Mouse (Mus musculus) gastrocnemius, postnatal 14 days (tissue): ENCODE data around the gene Endov. TPM values are rescaled to one million over a fixed set of nuclear protein-coding genes. Genes with fewer than 3 reads are reported as not detected.
A peak's percentile ranks its signal among the peaks of the same experiment; 100 is the strongest.

ENCODE experiments used
- DNase-seq: peaks from one replicate; pipeline ENCODE4 v3.0.0; 2021; ENCODE audit warnings: mixed read lengths
- intact Hi-C: fragments of 180-260 bp; cut with DNase I; formaldehyde crosslinking; loops from one replicate; pipeline ENCODE4 v1.15.1; 2025; ENCODE audit warnings: low total_unique reads
- total RNA-seq, 2 experiments: library from RNA; stranded (reverse); gene quantifications; 2 replicates each; pipeline ENCODE4 v1.2.3; 2021

Gene Endov
- total RNA-seq, 2 experiments from 2014 or later, result 7.3 to 8.7 TPM

DNA sequence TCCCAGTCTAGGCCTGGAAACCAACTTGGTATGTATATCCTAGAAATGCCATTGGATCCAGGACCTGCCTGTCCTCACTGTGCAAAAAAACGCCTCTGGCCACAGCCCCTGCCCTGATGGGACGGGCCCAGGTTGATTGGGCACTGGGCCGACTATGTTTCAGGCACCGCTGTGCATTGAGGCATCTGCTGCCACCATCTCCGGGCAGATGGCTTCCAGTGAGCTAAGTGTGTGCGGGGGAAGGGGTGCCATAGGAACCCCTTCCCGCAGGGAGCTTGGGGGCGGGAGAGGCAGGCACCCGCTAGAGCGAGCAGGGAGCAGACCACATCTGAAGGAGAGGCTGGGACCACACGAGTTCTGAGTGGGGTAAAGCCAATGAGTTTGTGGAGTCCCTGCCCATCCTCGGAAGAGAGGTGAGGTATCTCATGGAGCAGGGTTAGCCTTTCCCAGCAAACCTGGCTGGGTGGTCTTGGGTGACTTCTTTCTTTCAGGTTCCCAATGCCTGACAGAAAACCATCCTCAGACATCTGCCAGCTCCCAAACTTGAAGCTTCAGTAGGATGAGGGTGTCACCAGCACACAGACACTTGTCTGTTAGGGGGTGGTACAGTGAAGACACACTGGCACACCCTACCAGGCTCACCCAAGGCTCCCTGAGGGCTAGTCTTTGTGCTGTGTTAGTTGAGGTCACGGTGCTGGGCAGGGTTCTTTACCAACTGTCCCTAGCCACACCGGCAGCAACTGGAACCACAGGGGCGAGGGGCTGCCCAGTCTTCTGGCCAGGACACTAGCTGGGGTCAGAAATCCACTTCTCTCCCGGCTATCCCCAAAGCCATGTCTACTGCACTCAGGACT is 24.9 kb downstream of the Endov start:
- intact Hi-C loops, result no loop called here

DNA sequence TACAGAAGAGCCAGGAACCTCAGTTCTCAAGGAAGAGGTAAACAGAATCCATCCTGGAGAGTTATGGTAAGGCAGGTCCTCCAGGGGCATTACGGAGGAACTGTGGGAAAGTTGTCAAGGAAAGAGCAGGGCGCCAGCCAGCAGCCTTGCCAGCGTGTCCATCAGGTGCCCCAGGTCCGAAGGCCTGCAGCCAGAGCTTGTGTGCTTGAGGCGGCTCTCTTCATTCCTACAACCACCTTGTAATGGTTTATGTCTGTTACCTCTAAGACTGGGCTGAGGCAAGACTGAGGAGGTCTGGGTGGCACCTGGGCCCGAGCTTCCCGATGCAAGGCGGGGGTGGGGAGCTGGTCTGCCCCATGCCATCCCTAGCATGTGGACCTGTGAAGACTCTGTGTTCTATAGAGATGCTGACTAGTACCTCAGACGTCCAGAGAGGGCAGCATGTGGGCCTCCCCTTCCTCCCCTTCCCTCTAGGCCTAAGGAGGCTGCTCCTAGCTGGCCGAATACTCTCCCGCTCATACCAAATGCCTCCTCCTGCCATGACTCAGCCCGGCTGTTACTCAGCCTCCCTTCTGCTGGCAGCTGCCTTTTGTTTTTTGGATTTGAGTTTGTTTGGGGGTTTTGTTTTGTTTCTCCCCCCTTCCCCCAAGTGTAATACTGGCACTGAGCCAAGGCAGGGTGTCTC is 25.7 kb downstream of the Endov start:
- peak; percentile 31 for DNase-seq
- intact Hi-C loops, result no loop called here

More for the DNA sequence above, 24.9 kb downstream of the Endov start:
- DNase-seq, result no peak

DNA sequence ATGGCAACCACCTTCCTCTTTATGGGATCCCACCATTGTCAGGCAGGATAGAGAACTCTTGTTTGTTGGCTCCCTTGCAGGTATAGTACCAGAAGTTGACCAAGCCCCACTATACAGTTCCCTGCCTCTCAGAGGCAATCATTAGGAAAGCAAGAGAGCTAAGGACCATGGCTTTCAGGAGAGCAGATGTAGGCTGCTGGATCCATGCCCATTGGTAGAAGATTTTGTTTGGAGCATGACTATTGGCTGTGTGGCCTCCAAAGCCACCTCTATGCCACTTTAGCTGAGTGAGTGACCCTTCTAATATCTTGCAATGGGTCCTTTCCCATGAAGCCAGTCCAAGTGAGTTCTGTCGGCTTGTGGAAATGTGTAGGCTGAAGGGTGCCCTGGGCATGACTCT is 28.2 kb downstream of the Endov start:
- no peak for DNase-seq
- intact Hi-C loops, result no loop called here

DNA sequence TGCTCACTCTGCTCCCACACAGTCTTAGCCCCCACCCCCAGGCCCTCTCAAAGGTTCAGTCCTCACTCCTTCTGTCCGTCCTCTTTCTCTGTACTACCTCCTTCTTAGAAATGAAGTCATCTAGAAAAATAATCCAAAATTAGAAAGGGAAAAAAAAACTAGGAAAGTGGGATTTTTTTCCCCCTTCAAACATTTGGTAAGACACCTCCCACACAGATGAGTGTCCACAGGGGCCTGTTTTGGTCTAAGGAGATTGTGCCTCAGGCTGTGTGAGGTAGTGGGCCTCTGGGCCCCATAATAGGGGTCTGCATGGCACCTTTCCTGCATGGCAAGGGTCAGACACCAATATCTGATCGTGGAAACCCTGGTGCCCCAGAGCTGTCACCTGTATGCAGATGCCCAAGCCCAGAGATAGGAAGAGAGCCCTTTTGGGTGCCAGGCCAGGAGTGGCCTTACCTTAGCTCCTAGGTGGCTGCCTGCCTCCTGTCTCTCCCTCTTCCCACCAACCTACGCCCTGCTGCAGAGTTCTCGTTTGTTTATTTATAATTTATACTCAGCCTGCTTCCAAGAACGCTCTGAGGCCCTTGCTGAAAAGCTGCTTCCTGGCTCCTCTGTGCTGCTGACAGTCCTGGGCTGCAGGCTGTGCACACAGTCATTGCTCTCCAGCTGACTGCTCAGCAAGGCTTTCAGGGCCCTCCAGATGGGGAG is 29.0 kb downstream of the Endov start:
- intact Hi-C loops, result no loop called here

DNA sequence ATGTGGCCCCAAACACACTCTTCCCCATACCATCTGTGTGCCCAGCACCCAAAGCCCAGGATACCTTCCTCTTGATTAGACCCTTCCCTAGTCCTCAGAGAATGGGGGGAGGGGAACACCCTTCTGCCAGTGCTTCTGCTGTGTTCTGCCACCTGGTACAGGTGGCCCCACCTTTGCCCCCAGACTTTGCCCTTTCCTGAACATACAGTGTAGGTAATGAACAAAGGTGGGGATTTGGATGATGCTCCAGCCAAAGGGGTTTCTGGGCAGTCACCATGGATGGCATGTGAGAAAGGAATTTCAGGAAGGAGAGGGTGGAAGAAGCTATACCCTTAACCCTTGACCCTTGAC is 29.5 kb downstream of the Endov start:
- no peak for DNase-seq
- intact Hi-C loops, result no loop called here

More for the DNA sequence above, 29.0 kb downstream of the Endov start:
- DNase-seq, result no peak

DNA sequence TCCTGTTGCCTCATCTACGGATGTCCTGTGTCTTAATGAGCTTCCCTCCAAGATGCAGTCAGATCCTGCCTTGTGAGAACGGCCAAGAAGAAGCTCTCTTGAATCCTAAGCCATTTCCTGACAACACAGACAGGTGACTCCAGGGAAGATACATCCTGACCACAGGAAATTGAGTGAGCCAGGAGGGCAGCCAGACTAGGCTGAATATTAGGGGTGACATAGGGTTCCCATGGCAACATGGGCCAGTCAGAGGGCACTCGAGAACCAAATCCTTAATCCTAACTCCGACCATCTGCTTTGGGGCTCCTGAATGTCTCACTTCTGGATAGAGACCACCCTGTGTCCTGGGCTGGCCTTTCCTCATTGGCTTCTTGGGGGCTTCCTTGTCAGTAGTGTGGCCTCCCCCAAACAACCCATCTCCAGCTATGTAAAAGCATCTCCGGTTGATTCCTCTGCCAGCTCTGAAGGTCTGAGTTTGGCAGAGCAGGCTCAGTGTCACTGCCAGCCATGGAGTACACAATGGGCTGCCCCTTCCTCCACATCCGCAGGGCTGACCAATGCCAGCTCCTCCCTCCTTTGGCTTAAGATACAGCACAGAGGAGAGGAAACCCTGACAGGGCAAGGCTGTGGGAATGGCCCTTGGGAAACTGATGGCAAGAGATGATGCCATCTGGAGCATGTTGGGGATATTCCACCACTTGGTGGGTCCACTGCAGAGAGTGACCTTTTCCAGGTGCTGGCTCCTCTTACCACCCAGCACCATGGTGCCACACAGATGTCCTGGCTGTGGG is 31.0 kb downstream of the Endov start:
- DNase-seq, result no peak
- intact Hi-C loops, result no loop called here

DNA sequence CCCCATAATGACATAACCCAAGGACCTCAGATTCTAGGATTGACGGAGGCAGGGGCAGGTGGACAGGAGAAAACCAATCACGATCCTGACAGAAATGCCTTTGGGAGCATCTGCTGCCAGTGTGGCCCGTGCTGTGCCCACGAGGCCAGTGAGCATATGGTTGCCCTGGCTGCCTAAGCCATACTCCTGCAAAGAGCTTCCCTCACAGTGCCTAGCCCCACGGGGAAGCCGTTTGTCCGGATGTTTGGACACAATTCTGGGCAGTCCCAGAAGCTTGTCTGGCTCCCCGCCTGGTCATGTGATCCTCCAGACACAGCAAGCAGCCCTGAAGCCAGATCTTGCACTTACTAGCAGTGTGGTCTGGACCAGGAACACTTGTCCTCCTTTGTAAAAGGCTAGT is 31.6 kb downstream of the Endov start:
- peak; percentile 43 for DNase-seq
- intact Hi-C loops, result no loop called here

DNA sequence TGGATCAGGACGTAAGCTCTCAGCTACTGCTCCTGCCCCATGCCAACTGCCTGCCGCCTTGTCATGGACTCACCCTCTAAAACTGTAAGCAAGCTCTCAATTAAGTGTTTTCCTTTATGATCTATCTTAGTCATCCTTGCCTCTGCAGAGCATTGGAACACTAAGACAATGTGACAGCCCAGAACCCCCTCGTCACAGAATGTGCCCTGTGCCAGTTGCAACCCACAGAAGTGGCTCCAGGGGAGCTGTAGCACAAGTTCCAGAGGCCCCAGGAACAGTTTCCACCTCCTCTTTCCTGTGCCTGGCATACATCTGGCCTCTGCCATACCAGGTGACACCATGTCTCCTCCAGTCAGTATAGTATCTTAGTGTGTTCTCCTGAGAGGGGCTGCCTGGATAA is 32.2 kb downstream of the Endov start:
- no peak for DNase-seq
- intact Hi-C loops, result no loop called here

DNA sequence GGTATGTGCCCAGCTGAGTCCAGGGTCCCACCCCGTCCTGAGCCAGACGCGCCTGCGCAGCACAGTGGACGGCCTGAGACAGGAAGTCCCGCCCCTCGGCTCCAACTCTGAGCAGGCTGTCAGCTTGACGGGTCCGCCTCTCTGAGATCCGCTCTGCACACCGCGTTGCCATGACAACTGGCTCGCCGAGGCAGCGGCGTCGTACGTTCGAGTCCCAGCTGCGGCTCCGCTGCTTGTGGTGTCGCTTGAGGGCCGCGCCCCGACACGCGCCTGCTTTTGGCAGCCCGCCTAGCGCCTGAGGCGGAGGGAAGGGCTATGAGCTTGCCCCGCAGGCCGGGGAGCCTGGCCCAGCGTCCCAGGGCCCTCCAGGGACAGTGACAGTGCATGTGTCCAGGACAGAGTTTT is 33.4 kb downstream of the Endov start:
- DNase-seq, result peak; percentile 86
- intact Hi-C loops, result no loop called here

DNA sequence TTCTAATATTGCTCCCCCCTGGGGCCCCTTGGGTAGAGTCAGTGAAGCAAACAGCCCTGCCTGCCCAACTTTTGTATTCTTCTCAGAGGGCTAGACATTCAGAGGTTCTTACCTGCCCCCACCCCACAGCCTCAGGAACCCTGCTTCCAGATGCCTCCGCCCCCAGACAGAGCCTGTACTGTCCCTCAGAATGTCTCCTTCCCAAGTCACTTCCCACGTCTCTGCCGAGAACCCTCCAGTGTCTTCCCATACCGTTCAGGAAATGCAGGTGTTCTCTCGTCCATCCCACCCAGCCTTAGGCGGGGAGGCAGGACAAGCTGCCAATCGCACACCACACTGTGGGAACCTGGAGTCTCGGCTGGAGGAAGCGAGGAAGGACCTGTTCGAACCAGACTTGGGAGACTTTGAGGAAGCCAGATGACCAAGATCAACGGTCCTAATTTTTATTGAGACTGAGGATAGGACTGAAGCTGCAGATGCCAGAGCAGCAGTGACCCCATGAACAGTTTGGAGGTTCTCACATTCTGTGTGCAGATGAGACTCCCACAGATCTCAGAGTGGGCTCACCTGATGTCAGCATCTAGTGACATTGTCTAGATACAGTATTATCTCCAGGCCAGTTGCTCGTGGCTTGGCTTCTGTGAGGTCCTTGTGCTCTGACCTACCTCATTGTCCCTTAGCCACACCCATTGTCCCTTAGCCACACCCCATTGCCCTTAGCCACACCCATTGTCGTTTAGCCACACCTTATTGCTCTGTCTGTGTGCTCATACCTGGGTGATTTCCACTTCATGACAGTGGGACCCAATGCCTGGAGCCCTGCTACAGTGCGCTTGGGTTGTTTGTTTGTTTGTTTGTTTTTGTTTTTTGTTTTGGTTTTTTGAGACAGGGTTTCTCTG is 35.2 kb downstream of the Endov start:
- DNase-seq, result no peak
- intact Hi-C loops, result no loop called here

DNA sequence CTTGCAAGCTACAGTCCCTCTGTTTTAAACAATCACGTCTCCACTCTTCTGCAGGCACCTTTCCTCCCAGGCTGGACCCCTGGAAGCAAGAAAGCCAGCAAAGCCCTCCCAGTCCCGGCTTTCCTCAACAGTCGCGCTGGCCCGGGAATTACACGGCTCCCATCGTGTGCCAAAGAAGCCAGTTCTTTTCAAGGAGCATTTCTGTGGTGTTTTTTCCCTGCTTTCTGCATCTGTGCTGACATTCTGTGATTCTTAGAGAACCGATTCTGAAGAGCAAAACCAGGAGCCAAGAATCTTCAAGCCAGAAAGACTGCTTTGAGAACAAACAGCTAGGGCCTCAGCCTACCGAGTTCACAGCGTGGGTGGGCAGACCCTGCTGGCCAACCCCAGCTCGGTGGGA is 37.8 kb downstream of the Endov start:
- intact Hi-C loops, result no loop called here
- no peak for DNase-seq

DNA sequence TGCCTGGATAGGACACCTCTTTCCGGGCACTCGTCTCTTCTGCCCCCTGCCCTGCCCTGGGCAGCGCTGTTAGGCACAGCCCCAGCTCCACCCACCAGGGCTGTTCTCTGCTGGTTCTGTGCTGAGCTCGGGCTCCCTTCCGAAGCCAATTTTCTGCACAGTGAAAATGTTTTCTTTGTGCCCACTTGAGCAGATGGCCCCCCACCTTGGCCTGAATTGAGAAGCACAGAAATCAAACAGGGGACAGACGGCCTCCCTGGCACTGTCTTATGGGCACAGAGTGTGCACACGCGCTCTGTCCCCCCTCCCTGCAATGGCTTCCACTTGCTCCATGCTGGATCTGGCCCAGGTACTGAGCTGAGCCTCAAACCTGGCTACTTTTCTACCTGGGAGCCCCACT is 41.3 kb downstream of the Endov start:
- DNase-seq, result no peak
- intact Hi-C loops, result no loop called here

DNA sequence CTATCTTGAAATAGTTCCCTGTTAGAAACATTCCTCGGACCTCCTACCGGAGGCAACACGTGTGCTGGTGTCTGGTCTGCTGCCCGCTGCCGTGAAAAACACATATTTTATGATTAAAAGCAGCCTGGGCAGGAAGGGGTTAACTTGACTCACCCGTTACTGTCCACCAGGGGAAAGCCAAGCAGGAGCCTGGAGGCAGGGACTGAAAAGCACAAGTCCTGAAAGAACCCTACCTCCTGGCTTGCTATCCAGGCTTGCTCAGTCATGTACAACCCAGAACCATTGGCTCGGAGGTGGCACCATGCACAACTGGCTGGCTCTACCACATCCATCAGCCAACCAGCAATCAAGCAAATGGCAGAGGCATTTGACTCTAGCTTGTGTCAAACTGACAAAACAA is 42.6 kb downstream of the Endov start:
- intact Hi-C loops, result no loop called here
- no peak for DNase-seq

DNA sequence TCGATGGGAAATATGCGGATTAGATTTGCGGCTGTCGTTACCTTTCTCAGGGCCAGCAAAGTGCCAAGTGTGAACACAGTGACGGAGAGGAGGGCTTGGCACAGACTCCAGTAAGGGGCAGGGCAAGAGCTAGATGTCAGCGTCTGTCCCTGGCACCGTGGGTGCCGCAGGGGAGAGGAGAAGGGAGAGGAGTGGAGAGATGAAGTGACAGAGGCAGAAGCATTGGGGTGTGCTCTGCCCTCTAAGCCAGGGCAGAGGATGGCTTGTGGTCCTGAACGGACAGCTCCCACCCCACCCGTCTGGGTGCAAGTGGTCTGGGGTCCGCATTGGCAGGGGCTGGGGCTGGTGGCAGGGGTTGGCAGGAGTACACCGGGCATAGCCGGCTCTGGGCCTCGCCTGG is 48.8 kb downstream of the Endov start:
- no peak for DNase-seq
- intact Hi-C loops, result no loop called here

DNA sequence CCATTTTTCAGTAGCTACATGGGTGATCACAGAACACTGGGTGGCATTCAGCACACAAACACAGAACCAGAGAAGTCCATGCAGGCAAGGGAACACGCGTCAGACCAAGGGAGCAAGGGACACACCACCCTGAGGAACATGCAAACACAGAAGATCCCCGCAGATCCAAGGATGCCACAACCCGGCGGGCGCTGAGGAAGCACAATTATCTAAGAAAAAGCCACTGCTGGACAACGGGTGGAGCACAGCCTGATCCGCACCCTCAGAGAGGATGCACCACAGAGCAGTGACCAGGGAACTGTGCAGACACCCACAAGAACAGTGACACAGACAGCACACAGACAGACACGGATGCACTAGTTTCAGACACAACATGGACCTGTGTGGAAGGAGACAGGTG is 49.4 kb downstream of the Endov start:
- intact Hi-C loops, result no loop called here
- DNase-seq, result no peak

DNA sequence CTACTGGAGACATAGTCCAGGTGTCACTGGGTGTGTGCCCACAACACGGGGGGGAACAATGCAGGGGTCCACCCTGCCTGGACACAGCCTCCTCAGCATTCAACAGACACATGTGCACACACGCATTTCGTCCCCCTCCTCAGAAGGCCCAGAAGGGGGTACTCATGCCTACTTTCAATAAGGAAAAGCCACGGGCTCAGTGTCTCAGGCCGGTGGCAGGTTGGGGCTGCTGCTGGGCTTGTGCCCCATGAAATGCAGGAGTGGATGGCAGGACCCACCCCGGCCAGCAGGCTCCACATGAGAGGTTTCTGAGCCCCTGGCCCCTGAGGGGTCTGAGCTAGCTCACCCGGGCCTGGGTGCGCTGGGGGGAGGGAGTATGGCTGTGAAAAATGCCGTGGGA is 49.9 kb downstream of the Endov start:
- DNase-seq, result no peak
- intact Hi-C loops, result no loop called here

DNA sequence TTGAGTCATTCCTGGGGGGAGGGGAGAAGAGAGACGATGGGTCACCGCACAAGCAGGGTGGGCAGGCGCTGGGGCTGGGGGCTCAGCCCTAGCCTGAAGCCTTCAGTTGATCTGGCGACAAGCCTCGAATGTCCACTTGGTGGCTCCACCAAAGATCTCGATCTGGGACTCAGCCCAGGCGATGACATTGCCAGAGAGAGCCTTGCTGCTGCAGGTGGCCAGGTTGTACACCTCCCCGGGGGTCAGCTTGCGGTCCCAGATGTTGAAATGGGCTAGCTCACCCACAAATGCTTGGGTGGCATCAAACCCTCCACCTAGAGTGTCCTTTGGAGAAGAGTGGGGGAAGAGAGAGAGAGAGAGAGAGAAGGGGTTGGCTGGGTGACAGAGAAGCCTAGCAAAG is 51.2 kb downstream of the Endov start:
- DNase-seq, result no peak
- intact Hi-C loops, result no loop called here

DNA sequence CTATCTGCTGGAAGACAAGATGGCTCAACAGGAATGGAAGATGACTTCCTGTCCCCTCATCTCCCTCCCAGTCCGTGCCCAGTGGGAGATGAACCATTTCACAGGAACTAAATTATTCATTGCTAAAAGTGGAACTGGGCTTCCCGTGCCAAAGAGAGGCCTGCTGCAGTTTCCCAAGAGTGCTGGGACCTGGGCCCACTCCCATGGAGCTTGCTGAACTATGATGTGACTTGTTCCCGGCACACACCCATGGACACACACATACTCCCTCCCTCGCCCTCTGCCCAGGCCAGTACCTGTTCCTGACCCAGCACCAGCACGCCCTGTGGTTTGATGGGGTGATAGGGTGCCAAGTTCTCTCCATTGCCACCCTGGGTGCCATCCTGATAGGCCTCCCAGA is 51.7 kb downstream of the Endov start:
- DNase-seq, result no peak

More for the DNA sequence above, 51.7 kb downstream of the Endov start:
- intact Hi-C loops, result no loop called here
